Mouse (Mus musculus) brain, embryonic 14.5 days (tissue): Measurements from ENCODE around the gene Clcn6.

Source experiments
- CTCF ChIP-seq: fragments of 200-500 bp; IDR thresholded peaks from 2 replicates; pipeline ENCODE4 v1.5.1; 2012; ENCODE audit warnings: inconsistent platforms, mild to moderate bottlenecking, moderate library complexity, borderline replicate concordance; ENCODE audit not compliant: insufficient read depth, insufficient read length; ENCODE audit errors: extremely low read depth
- POLR2A ChIP-seq: fragments of 200-500 bp; IDR thresholded peaks from 2 replicates; pipeline ENCODE4 v1.6.1; 2012; ENCODE audit warnings: mild to moderate bottlenecking, inconsistent platforms, borderline replicate concordance; ENCODE audit not compliant: poor library complexity, insufficient read depth, insufficient read length, severe bottlenecking; ENCODE audit errors: extremely low read depth

DNA sequence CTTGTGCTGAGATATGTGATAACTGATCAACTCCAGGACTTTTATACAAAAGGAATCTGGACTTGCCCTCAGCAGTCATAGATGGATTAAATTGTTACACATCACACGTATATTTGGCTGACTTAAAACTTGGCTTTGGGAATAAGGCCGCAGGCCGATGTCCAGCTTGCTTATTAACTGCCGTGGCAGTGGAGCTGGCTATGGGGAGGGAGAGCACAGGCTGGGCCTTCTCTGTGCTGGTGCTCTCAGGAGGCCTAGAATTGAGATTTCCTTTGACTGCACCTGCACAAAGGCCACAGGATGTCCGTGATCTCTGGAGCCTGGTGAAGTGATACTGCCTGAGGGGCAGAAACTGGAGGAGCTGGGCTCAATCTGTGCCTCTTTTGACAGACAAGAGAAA, 8.1 kb downstream of the Clcn6 start:
- no peak for TF ChIP-seq CTCF
- no peak for TF ChIP-seq POLR2A
